In genomic region chr19:3459986-3460385, GRCm38 (mm10) we compare ENCODE assay signal across 30 mouse cellular contexts. TPM values are rescaled to one million over a fixed set of nuclear protein-coding genes. Genes with fewer than 3 reads are reported as not detected.
"Had no signal": no experiment of that assay in that cellular context is flagged by ENCODE, and none has a peak within 500 bp of the region (broad histone marks: within the 10 kb centered on the region; RNA-seq: fewer than 3 reads in every experiment).

No protein-coding gene starts in this region.

- ATAC-seq: hindbrain, postnatal 0 days; intestine, embryonic 16.5 days had no signal

- H3K27me3 ChIP-seq: heart, embryonic 13.5 days; heart, embryonic 15.5 days; hindbrain, embryonic 13.5 days; hindbrain, embryonic 15.5 days; kidney, embryonic 15.5 days; limb, embryonic 12.5 days; liver, embryonic 13.5 days had no signal

- H3K27ac ChIP-seq: gastrocnemius, adult 2 months; heart, embryonic 13.5 days; heart, embryonic 15.5 days; hindbrain, embryonic 13.5 days; hindbrain, embryonic 15.5 days; hindbrain, postnatal 0 days; kidney, embryonic 15.5 days; kidney, postnatal 0 days; layer of hippocampus, adult 2 months; left cerebral cortex, adult 2 months; limb, embryonic 10.5 days; limb, embryonic 12.5 days; liver, embryonic 13.5 days had no signal

- H3K9me3 ChIP-seq: heart, embryonic 13.5 days; heart, embryonic 15.5 days; hindbrain, embryonic 13.5 days; hindbrain, embryonic 15.5 days; kidney, embryonic 15.5 days; limb, embryonic 10.5 days; limb, embryonic 12.5 days; liver, embryonic 13.5 days had no signal

- H3K4me3 ChIP-seq: gastrocnemius, adult 2 months; heart, embryonic 13.5 days; heart, embryonic 15.5 days; hindbrain, embryonic 13.5 days; hindbrain, embryonic 15.5 days; kidney, embryonic 15.5 days; layer of hippocampus, adult 2 months; left cerebral cortex, adult 2 months; limb, embryonic 10.5 days; limb, embryonic 12.5 days; liver, embryonic 13.5 days had no signal

- H3K9ac ChIP-seq: heart, embryonic 13.5 days; heart, embryonic 15.5 days; hindbrain, embryonic 13.5 days; hindbrain, embryonic 15.5 days; kidney, embryonic 15.5 days; limb, embryonic 12.5 days; liver, embryonic 13.5 days had no signal

- DNase-seq: gastrocnemius, adult 2 months; gastrocnemius, postnatal 10 days; gastrocnemius, postnatal 25 days; heart, adult 11 months; heart, postnatal 14 days; heart, postnatal 36 days; kidney, adult 11 months; kidney, adult 2 months; kidney, adult 9 months; kidney, postnatal 14 days; kidney, postnatal 4 days; liver; liver, embryonic 13.5 days had no signal

- H3K4me2 ChIP-seq: heart, embryonic 11.5 days; heart, embryonic 13.5 days; heart, embryonic 15.5 days; hindbrain, embryonic 13.5 days; hindbrain, embryonic 15.5 days; kidney, embryonic 15.5 days; limb, embryonic 12.5 days; liver, embryonic 11.5 days; liver, embryonic 13.5 days had no signal

- H3K4me1 ChIP-seq: heart, embryonic 13.5 days; heart, embryonic 15.5 days; hindbrain, embryonic 13.5 days; hindbrain, embryonic 15.5 days; kidney, embryonic 15.5 days; limb, embryonic 10.5 days; limb, embryonic 12.5 days; liver, embryonic 13.5 days had no signal

RNA-seq across cellular contexts. Expression of gene Gal, which starts 45.6 kb away (rescaled TPM):
- total RNA-seq: gastrocnemius, postnatal 4 days; heart, adult 8-10 months; heart, postnatal 14 days; heart, postnatal 36 days; hematopoietic stem cell, adult 5-6 weeks had no signal
- polyA plus RNA-seq: liver, embryonic 13.5 days had no signal
